Mouse (Mus musculus): ENCODE measurements at regions not wholly inside any gene's neighbourhood (a gene's known extent, or its start where the extent isn't known, plus 50 kb on each side); places are given as distances from the start of the nearest gene placed in this dataset.
A peak's percentile ranks its signal among the peaks of the same experiment; 100 is the strongest.

DNA sequence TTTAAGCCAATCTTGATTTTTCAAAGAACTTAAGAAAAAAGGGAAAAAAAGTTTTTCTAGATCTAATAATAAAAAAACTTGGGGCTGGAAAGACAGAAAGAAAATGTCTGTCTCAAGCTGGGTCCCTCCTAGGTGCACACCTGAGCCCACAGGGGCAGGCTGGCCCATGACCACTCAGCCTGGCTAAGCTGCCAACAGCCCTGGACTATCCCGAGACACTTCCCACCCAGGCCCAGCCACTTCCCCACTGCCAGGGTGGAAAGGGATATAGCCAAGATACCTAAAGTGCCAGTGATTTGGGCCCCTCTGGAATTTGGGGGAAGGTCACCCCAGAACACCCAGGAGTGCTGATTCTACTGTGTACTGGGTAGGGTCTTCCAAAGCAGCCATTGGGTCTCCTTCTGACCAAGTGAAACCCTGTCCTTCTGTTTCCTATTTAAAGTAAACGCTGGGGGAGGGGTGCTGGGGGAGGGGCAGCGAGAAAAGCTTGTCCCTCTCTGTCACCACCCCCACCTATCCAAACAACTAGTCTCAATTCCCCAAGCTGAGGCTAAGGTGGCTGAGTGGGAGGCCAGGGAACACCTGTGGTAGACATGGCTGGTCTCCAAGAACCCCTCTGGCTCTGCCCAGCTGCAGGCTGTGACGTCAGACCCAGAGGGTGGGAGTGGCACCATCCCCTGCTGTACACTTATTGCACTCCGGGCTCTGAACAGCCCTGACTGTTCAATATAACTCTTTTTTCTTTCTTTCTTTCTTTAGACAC, 62.6 kb downstream of the Mcfd2 start:
- no peak for DNase-seq (ENCODE audit: low spot score in 2 of 2)

- peak in 1 of 2 experiments; percentile 36 for DNase-seq (ENCODE audit: low spot score in 2 of 2)
These were observed 63.2 kb downstream of the Mcfd2 start for GRCm38 (mm10) chr17:87202490-87202889.

- peak; percentile 44 to 52 for DNase-seq (ENCODE audit: low spot score in 2 of 2)
These were observed 65.0 kb downstream of the Mcfd2 start for GRCm38 (mm10) chr17:87200721-87201242.

DNA sequence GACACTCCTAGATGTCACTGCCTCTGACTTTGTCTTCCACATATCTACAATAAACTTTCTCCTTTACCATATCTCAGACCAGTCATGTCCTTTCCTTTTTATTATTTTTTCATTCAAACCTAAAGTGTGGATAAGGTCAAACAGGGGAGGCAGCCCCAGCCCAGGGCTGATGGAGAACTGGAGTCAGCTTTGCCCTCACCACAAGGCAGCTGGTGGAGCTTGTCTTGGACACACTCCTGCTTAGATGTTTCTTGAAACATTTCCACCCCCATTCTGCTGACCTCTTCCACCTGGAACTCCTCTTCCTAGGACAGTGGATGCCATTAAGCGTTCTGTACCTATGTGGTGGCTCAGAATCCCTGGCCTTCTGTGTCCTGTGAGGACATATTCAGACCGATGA, 65.6 kb downstream of the Mcfd2 start:
- DNase-seq (ENCODE audit: low spot score in 2 of 2): no peak

- DNase-seq (ENCODE audit: low spot score in 2 of 2): no peak
These were observed 66.6 kb downstream of the Mcfd2 start for GRCm38 (mm10) chr17:87199134-87199533.

DNA sequence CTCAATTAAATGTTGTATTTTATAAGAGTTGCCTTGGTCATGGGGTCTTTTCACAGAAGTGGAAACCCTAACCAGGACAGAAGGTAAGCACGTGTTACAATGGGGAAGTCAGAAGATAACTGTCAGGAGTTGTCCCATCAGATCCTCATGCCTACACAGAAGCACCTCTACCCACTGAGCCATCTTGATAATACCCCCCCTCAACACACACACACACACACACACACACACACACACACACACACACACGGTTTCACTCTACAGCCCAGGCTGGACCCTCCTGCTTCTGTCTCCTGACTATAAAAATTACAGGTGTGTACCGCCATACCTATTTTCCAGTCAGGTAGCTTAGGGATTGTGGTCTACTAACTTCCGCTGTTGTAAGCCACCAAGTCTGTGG, 68.3 kb downstream of the Mcfd2 start:
- no peak for DNase-seq (ENCODE audit: low spot score in 2 of 2)

DNA sequence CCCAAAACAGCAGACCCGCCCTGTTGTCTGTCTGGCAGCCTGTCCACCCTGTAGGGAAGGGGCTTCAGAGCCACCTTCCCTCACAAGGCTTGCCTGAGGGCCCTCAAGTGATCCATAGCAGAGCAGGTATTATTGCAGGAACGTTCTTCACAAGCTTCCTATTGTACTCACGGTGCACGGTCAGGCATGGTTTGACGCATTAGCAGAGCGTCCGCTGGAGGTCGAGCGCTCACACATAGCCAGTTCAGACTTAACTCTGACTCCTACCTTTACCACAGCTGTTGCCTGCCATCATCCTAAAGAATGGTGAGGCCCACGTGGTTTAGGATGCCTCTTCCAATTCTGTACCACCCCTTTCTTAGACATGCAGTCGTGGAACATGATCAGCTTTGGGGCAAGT, 71.1 kb downstream of the Mcfd2 start:
- no peak for DNase-seq (ENCODE audit: low spot score in 2 of 2)

DNA sequence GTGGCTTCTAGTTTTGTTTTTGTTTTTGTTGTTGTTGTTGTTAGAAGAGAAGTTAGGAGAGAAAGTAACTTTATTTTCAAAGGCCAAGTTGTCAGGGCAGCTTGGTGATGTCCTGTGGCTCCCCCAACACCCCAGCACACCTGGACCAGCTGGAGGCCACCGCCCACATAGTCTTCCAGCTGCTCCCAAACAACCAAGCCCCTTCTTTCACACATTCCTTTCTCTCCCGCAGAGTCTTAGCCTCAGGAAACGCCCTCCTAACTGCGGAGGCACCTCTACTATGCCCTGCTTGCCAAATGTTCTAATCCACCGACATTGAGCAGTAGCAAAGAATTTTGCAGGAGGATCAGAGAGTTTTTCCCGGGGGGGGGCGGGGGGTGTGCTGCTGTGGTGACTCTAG, 72.3 kb downstream of the Mcfd2 start:
- DNase-seq (ENCODE audit: low spot score in 2 of 2): no peak

DNA sequence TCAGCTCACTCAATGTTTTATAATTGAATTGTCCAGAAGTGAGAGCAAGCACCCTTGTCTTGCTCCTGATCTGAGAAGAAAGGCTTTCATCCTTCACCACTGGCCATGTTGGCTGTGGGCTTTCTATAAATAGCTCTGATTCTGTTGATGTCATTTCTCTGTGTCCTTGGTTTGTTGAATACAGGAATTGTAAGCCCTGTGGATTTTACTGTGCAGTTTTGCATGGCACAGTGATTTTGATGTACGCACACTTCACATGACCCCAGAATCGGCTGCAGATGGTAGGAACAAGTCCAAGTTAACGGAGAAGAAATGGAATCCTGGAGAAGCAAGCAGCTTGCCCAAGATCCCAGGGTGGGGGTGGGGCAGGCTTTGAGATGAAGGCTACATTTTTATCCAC, 76.1 kb downstream of the Mcfd2 start:
- no peak for DNase-seq (ENCODE audit: low spot score in 2 of 2)
